Mouse (Mus musculus) heart, adult 8-10 months (tissue): ENCODE results near the gene Plcd3. TPM values are rescaled to one million over a fixed set of nuclear protein-coding genes. Genes with fewer than 3 reads are reported as not detected.
A peak's percentile ranks its signal among the peaks of the same experiment; 100 is the strongest.

ENCODE experiments used
- DNase-seq: peaks from one replicate; pipeline ENCODE4 v3.0.0; 2022; ENCODE audit warnings: low spot score
- total RNA-seq, 4 experiments: library from RNA; stranded (reverse); gene quantifications; 2 replicates each; pipeline ENCODE4 v1.2.4; 2022

The Plcd3 gene
- total RNA-seq, 4 experiments from 2014 or later = 10.7 to 19.1 (median 12.1) TPM

GRCm38 (mm10) chr11:103066191-103067050 is 35.0 kb downstream of the Plcd3 start:
- no peak for DNase-seq

DNA sequence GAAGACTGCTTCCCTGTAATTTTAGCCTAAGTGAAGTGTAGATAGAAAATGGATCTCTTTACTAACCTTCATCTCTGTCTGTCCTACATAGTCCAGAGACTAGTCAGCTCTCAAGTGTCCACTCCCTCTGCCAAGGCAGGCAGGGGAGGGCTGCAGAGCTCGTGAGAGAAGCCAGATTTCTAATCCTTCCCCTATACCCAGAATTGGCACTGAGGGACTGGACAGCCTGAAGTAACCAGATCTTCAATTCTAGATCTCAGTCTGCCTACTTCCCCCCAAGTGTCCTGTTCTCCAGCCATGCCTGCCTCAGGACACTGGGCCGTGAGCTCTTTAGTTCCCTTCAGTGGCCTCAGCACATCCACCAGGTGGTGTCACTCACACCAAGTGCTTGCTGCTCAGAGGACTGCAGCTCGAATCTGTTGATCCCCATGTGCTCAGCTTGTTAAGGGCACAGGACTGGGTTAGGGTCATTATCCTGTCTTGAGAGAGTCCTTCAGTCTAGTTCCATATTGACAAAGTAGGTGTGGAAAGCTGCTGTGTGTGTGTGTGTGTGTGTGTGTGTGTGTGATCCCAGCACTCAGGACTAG is 42.9 kb downstream of the Plcd3 start:
- DNase-seq = no peak

DNA sequence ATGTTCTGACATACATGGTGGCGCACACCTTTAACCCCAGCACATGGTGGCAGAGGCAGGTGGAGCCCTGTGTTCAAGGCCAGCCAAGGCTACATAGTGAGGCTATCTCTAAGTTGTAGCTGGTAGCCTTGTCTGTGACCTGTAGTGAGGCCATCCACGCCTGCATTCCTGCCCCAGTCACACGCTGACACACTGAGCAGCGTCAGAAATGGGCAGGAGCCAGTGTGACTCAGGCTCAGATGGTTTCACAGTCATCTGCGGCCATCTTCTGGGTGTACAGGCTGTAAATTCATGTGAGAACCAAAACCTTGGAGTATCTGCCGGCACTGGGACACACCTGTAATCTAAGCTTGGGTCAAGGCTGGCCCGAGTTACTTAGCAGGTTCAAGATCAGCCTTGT is 44.8 kb downstream of the Plcd3 start:
- DNase-seq = no peak

- peak; percentile 83 for DNase-seq
Measured at GRCm38 (mm10) chr11:103054798-103055197, 46.7 kb downstream of the Plcd3 start.

- DNase-seq = no peak
Measured at GRCm38 (mm10) chr11:103053191-103054076, 48.0 kb downstream of the Plcd3 start.

GRCm38 (mm10) chr11:103052078-103052477 is 49.4 kb downstream of the Plcd3 start:
- no peak for DNase-seq

DNA sequence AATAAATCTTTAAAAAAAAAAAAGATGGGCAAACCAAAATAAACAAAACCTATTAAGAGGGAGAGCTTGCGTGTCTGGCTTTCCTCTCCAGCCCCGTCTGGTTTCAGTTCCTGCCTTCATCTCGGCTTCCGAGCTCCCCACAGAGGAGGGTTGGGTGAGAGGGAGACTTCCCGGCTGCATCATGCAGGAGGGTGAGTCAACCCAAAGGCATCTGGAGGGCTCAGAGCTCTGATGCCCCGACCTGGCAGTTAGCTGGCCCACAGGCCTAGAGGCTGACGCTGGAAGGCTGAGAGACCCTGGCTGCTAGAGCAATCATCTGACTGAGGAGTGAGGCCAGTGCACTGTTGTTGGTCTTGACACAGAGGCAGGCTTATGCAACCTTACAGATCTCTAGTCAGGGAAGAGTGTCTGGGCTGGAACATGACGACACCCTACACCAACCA is 50.2 kb downstream of the Plcd3 start:
- DNase-seq = peak; percentile 85

- no peak for DNase-seq
Measured at GRCm38 (mm10) chr11:103050153-103050552, 51.3 kb downstream of the Plcd3 start.

GRCm38 (mm10) chr11:103049611-103050010 is 51.8 kb downstream of the Plcd3 start:
- DNase-seq = no peak

DNA sequence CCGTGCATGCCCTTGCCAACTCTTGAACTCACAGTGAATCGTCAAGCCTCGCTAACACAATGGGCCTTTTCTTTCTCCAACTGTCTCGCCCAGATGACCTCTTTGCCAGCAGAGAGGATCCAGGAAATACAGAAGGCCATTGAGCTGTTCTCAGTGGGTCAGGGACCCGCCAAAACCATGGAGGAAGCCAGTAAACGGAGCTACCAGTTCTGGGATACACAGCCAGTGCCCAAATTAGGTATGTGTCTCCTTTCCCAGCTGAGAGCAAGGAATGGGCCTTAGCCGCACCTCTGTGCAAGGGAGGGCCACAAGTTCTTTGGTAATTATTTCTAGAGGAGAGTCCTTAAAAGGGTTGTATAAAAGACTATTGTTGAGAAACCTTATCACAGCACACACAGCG is 55.2 kb downstream of the Plcd3 start:
- DNase-seq = no peak

DNA sequence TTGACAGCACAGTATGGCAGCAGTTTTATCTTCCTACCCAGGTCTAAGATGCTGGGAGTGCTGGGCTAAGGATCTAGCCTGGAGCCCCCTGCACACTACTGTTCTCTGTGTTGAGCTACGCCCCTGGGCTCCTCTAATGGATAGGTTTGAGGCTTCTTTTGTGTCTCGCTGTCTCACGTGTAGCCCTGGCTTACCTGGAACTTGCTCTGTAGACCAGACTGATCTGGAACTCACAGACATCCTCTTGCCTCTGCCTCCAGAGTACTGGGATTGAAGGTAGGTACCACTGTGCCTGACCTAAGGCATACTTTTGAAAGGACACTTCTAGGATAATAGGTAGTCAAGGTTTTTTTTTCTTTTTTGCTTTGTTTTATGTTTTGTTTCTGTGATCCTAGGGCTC is 57.5 kb downstream of the Plcd3 start:
- no peak for DNase-seq

DNA sequence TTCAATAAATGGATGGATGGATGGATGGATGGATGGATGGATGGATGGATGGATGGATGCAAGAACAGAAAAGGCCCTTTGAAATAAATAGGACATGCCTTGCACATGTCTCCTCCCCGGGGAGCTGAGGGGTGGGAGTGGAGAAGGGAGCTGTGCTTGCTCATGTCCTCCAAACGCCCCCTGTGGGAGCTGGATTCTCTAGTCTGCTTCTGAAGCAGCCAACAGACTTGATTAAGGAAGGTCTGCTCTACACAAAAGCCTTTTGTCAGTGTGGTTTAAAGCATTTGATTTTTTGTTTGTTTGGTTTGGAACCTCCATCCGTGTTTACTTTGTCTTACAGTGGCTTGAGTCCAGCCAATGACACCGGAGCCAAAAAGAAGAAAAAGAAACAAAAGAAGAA is 58.6 kb downstream of the Plcd3 start:
- DNase-seq = no peak

- DNase-seq = no peak
Measured at GRCm38 (mm10) chr11:103038037-103038436, 63.4 kb downstream of the Plcd3 start.

- DNase-seq = no peak
Measured at GRCm38 (mm10) chr11:103036881-103037465, 64.5 kb downstream of the Plcd3 start.

GRCm38 (mm10) chr11:103035007-103035406 is 66.5 kb downstream of the Plcd3 start:
- DNase-seq = no peak

DNA sequence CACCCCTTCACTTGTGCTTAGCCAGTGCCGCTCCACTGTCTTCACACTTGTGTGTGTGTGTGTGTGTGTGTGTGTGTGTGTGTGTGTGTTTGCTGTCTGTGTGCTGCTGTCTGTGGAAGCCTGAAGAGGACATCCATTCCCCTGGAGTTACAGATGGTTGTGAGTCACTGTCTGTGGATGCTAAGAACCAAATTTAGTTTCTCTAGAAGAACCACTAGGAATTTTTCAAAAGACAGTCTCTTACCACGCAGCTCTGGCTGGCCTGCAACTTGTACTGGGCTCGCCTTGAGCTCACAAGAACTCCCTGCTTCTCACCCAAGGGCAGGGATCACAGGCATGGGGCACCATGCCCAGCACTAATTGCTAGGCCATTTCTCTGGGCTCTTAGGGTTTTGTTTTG is 68.4 kb downstream of the Plcd3 start:
- no peak for DNase-seq

DNA sequence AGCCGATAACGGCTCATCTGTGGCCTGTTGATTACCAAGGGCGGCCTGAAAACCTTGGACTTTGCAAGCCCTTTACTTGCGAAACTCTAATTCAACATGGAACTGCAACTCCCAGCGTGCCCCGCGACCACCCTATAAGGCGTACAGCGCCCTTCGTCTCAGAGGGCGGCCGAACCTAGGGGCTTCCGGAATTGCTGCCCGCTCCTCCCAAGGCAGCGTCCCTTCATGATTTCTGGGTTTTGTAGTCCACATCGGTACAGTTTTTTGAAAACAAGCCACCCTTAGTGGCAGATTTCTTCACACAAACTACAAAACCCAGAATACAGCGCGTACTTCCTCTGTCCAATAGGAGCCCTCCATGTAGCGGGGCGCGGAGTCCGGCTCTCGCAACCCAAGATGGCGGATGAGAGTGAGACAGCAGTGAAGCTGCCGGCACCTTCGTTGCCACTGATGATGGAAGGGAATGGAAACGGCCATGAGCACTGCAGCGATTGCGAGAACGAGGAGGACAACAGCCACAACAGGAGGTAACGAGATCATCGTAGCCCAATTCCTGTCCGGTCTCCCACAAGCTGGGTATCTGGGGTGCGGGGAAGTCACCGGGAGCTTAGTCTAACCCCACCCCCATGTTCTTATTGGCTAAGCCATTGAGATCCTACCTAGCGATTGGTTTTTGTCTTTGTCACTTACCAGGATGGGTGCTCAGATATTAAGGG is 73.1 kb downstream of the Plcd3 start, which contains the start of the genes Nmt1 and Dcakd:
Gene Nmt1, plus strand, starts transcription at position 15 of the 716 bp plus-strand sequence.
Gene Dcakd, minus strand, starts transcription at position 158 of the 716 bp plus-strand sequence.
- peak; percentile 99 for DNase-seq

DNA sequence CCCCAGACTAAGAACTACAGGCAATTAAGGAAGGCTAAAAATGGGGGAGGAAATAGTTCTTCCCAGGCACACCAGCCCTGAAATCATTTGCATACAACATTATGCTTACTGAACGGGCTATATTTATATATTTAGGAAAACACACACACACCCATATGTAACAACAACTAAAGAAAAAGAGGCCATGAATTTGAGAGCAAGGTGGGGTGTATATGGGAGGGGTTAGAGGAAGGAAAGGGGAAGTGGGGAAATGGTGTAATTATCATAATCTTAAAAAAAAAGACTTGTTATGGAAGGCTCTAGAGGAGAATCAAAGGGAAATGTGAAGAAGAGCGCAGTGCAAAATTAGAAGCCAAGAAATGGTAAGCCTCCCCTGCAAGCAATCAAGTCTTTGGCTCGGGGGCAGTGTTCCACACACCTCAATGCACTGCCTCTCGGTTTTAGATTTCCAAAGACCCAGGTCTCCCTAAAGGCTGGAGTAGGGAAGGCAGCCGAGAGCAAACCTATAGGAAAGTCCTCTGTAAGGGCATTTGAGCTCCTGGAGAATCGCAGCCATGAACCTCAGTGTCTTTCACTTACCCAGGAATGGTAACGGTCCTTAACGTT is 73.8 kb downstream of the Plcd3 start:
- DNase-seq = no peak

- no peak for DNase-seq
Measured at GRCm38 (mm10) chr11:103026901-103027300, 74.6 kb downstream of the Plcd3 start.

GRCm38 (mm10) chr11:103023974-103024373 is 77.5 kb downstream of the Plcd3 start:
- no peak for DNase-seq
